Mouse (Mus musculus) hindbrain, postnatal 0 days (tissue): Measurements from ENCODE around the gene Rbms2. TPM values are rescaled to one million over a fixed set of nuclear protein-coding genes. Genes with fewer than 3 reads are reported as not detected.

ENCODE experiments used
- ATAC-seq: fragments of 200-750 bp; cut with Nextera tagmentation; 2 replicates; pipeline ENCODE4 v1.8.0; 2017; ENCODE audit warnings: mild to moderate bottlenecking, moderate TSS enrichment, moderate library complexity
- DNase-seq: peaks from one replicate; pipeline ENCODE4 v3.0.0-alpha.2; 2015; ENCODE audit warnings: low spot score
- H3K27ac ChIP-seq: fragments of 300-500 bp; sonication (generic); 2 replicates; pipeline ENCODE4 v1.5.1; 2014; ENCODE audit warnings: mild to moderate bottlenecking
- H3K27me3 ChIP-seq: fragments of 300-500 bp; sonication (generic); 2 replicates; pipeline ENCODE4 v1.6.1; 2014; ENCODE audit warnings: low read length, mixed read lengths; ENCODE audit not compliant: insufficient read depth
- H3K36me3 ChIP-seq: fragments of 300-500 bp; sonication (generic); 2 replicates; pipeline ENCODE4 v1.6.1; 2014; ENCODE audit warnings: low read length, mixed read lengths; ENCODE audit not compliant: insufficient read depth
- H3K4me1 ChIP-seq: fragments of 300-500 bp; sonication (generic); 2 replicates; pipeline ENCODE4 v1.6.1; 2014; ENCODE audit warnings: antibody characterized with exemption, low read length, mixed read lengths; ENCODE audit not compliant: insufficient read depth
- H3K4me2 ChIP-seq: fragments of 300-500 bp; sonication (generic); 2 replicates; pipeline ENCODE4 v1.6.1; 2014; ENCODE audit warnings: low read depth, mild to moderate bottlenecking, low read length, moderate library complexity, mixed read lengths
- H3K4me3 ChIP-seq: fragments of 300-500 bp; sonication (generic); 2 replicates; pipeline ENCODE4 v1.5.1; 2014; ENCODE audit warnings: low read length
- H3K9ac ChIP-seq: fragments of 300-500 bp; sonication (generic); replicated peaks from 2 replicates; pipeline ENCODE4 v1.6.1; 2014; ENCODE audit warnings: mild to moderate bottlenecking, low read length, moderate library complexity, mixed read lengths
- H3K9me3 ChIP-seq: fragments of 300-500 bp; sonication (generic); 2 replicates; pipeline ENCODE4 v1.6.1; 2016; ENCODE audit warnings: low read length, mixed read lengths
- CTCF ChIP-seq: IDR thresholded peaks from 2 replicates; pipeline ENCODE4 v1.5.1; 2016; ENCODE audit warnings: antibody characterized with exemption, control low read depth, low read depth
- WGBS: fragments of 180-500 bp; shearing (Covaris S2); extraction: QIAGEN DNeasy Blood & Tissue Kit; methylation state at CpG from one replicate; pipeline ENCODE4 v1.1.7; 2014; 5-methylcytosine and 5-hydroxymethylcytosine counted together
- polyA plus RNA-seq: library from polyadenylated mRNA; unstranded; fragments of >200 nt; fragmentation: Nextera tagmentation; extraction: Ambion mirVana; gene quantifications from 2 replicates; pipeline ENCODE4 v1.2.1, GENCODE M21; 2015
- total RNA-seq: library from RNA; depleted of rRNA; stranded (reverse); fragments of >200 nt; gene quantifications from 2 replicates; pipeline ENCODE4 v1.2.3, GENCODE M21; 2014; rRNA removed

Gene Rbms2
- total RNA-seq (11.7 and 13.2 TPM in 2 replicates), polyA plus RNA-seq (7.3 and 8.9 TPM in 2 replicates)

DNA sequence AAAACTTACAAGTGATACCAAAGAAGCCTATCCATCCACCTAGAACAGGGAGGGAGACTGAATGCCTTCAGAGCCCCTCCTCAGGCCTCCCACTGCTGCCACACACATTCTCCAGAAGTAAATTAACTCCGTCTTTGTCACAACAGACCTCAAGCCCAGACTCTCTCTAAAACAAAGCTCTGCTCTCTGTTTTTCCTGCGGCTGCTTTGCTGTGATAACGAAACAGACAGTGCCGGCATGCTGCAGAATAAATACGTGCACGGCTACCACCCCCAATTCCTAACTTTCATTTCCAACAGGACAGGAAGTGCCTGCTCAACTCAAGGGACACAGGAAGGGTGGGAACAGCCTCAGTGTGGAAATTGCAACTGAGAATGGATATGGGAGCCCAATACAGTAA lies at the start of gene Rbms2:
Gene Rbms2, minus strand, starts transcription at position 309 of the 400 bp plus-strand sequence.
- ATAC-seq (no peak), DNase-seq (no peak)
- no peaks in the 10 kb centered on the region for H3K4me1 ChIP-seq
- 4% methylated on average over 6 of the region's 6 CpGs for WGBS
- H3K27me3 ChIP-seq, result no peaks in the 10 kb centered on the region
- no peak within 1 kb of the TSS for H3K4me3 ChIP-seq
- H3K27ac ChIP-seq, result no peak within 1 kb of the TSS
- H3K9ac ChIP-seq, result no peak within 1 kb of the TSS
- H3K4me2 ChIP-seq, result peak within 1 kb of the TSS; percentile 14; the same call in 1 of the 2 replicates
- no peak for TF ChIP-seq CTCF
- no peaks in the 10 kb centered on the region for H3K9me3 ChIP-seq
- no peaks in the 10 kb centered on the region for H3K36me3 ChIP-seq

- DNase-seq (no peak), ATAC-seq (no peak)
- H3K27me3 ChIP-seq, result no peaks in the 10 kb centered on the region
- no peak overlapping the region for H3K4me2 ChIP-seq
- no peaks in the 10 kb centered on the region for H3K9me3 ChIP-seq
- H3K4me1 ChIP-seq, result 0 out of 2 replicates have a peak, but pooled peaks cover 3% of the 10 kb centered on the region
- WGBS, result 93% methylated on average over 8 of the region's 8 CpGs
- no peaks in the 10 kb centered on the region for H3K36me3 ChIP-seq
- TF ChIP-seq CTCF, result no peak
- no peak overlapping the region for H3K27ac ChIP-seq
- no peak overlapping the region for H3K9ac ChIP-seq
- no peak overlapping the region for H3K4me3 ChIP-seq
These were observed 47.9 kb upstream of the Rbms2 start for GRCm38 (mm10) chr10:128228009-128228408.

GRCm38 (mm10) chr10:128227592-128227991 lies 47.5 kb upstream of the Rbms2 start:
- DNase-seq, result no peak
- no peak for TF ChIP-seq CTCF
- Histone ChIP-seq H3K9me3 (no peaks in the 10 kb centered on the region), H3K27ac (no peak overlapping the region), H3K4me1 (0 out of 2 replicates have a peak, but pooled peaks cover 3% of the 10 kb centered on the region), H3K36me3 (no peaks in the 10 kb centered on the region), H3K4me2 (no peak overlapping the region), H3K4me3 (no peak overlapping the region), H3K9ac (no peak overlapping the region), H3K27me3 (no peaks in the 10 kb centered on the region)
- ATAC-seq, result no peak
- WGBS, result 76% methylated on average over 9 of the region's 9 CpGs

- no peaks in the 10 kb centered on the region for H3K9me3 ChIP-seq
- no peaks in the 10 kb centered on the region for H3K36me3 ChIP-seq
- no peak for DNase-seq
- H3K27me3 ChIP-seq, result no peaks in the 10 kb centered on the region
- H3K9ac ChIP-seq, result no peak within 1 kb of the TSS
- TF ChIP-seq CTCF, result no peak
- no peak within 1 kb of the TSS for H3K27ac ChIP-seq
- no peak for ATAC-seq
- H3K4me3 ChIP-seq, result no peak within 1 kb of the TSS
- H3K4me2 ChIP-seq, result no peak within 1 kb of the TSS
- no peaks in the 10 kb centered on the region for H3K4me1 ChIP-seq
- WGBS, result 34% methylated on average over 4 of the region's 4 CpGs
These were observed 45.4 kb upstream of the Rbms2 start, which contains the start of gene Mip for GRCm38 (mm10) chr10:128225538-128225937. Gene Mip, plus strand, starts transcription at chr10:128225838.

- H3K9me3 ChIP-seq, result no peaks in the 10 kb centered on the region
- H3K27ac ChIP-seq, result no peak overlapping the region
- H3K36me3 ChIP-seq, result no peaks in the 10 kb centered on the region
- H3K27me3 ChIP-seq, result no peaks in the 10 kb centered on the region
- H3K4me3 ChIP-seq, result no peak overlapping the region
- H3K9ac ChIP-seq, result no peak overlapping the region
- no peak overlapping the region for H3K4me2 ChIP-seq
- WGBS, result 49% methylated on average over 5 of the region's 5 CpGs
- no peak for TF ChIP-seq CTCF
- ATAC-seq (no peak), DNase-seq (no peak)
- no peaks in the 10 kb centered on the region for H3K4me1 ChIP-seq
These were observed 45.0 kb upstream of the Rbms2 start for GRCm38 (mm10) chr10:128225064-128225463.

- H3K36me3 ChIP-seq, result no peaks in the 10 kb centered on the region
- H3K27me3 ChIP-seq, result no peaks in the 10 kb centered on the region
- no peaks in the 10 kb centered on the region for H3K9me3 ChIP-seq
- 58% methylated on average over 16 of the region's 16 CpGs for WGBS
- ATAC-seq (no peak), DNase-seq (no peak)
- no peak overlapping the region for H3K4me2 ChIP-seq
- no peak overlapping the region for H3K27ac ChIP-seq
- no peak overlapping the region for H3K4me3 ChIP-seq
- no peak overlapping the region for H3K9ac ChIP-seq
- no peaks in the 10 kb centered on the region for H3K4me1 ChIP-seq
- no peak for TF ChIP-seq CTCF
These were observed 41.6 kb upstream of the Rbms2 start for GRCm38 (mm10) chr10:128221533-128222286.
